Mouse (Mus musculus): ENCODE measurements around the gene Alox15.
"Not testable (repeated sequence)": the region's sequence is repeated elsewhere in the genome, so short reads cannot be mapped to it uniquely, and the experiment has no call there.

Alox15 gene

GRCm38 (mm10) chr11:70351868-70352267 is at the start of gene Alox15:
Gene Alox15 (minus strand): TSS chr11:70352031.
- DNase-seq (ENCODE audit: low read depth, low spot score) = no peak

GRCm38 (mm10) chr11:70389421-70389820 is 37.6 kb upstream of the Alox15 start:
- DNase-seq (ENCODE audit: low read depth, low spot score) = no peak

DNA sequence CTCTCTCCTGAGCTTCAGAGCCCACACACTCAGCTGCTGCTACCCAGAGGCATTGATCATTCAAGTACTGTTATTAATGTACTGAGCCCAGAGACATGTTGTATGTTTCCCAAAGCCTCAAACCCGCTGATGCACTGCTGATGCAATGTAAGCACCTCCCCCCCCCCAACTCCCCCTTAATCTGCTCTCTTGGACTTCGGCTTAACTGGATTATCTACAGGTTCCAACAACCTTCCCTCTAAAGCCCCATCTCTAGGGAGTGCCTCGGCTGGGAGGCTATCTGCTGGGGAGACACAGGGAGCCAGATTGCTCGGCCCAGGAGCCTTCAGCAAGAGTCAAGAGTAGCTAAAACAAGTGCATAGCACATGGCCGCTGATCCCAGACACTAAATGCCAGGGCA is 35.6 kb upstream of the Alox15 start:
- no peak for DNase-seq (ENCODE audit: low read depth, low spot score)

DNA sequence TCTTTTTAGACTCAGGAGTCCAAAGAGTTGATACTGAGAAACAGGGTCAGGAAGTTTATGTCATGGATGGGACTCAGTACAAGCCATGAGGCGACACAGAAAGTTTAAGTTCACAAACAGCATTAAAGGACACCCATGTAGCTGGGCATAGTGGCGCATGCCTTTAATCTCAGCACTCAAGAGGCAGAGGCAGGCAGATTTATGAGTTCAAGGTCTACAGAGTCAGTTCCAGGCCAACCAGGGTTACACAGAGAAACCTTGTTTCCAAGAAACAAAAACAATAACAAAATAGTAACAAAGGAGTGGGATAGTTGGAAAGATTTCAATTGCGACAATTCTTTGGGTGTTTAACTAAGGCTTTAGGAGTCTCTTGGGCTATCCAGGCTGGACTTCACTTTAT is 32.3 kb upstream of the Alox15 start:
- no peak for DNase-seq (ENCODE audit: low read depth, low spot score)

GRCm38 (mm10) chr11:70381330-70381729 is 29.5 kb upstream of the Alox15 start:
- DNase-seq (ENCODE audit: low read depth, low spot score) = no peak

GRCm38 (mm10) chr11:70380478-70381005 is 28.7 kb upstream of the Alox15 start:
- DNase-seq (ENCODE audit: low read depth, low spot score) = no peak

DNA sequence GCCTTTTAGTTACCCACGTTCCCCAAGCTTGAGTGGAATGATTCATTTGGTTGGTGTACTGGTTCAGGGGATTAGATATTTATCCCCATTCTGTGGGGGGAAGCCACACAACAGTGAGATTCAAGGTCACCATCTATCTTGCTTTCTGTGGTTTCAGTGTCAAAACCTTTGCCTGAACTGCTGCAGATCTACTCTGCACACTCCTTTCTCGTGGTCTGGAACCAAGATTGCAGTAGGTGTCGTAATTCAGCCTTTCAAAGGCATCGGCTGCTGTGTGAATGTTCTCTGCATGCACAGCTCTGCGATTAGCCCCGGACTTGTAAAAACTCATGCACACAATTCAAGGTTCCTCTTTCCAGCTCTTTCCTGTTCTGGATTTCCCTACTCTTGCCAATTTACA is 24.2 kb upstream of the Alox15 start:
- DNase-seq (ENCODE audit: low read depth, low spot score) = no peak

DNA sequence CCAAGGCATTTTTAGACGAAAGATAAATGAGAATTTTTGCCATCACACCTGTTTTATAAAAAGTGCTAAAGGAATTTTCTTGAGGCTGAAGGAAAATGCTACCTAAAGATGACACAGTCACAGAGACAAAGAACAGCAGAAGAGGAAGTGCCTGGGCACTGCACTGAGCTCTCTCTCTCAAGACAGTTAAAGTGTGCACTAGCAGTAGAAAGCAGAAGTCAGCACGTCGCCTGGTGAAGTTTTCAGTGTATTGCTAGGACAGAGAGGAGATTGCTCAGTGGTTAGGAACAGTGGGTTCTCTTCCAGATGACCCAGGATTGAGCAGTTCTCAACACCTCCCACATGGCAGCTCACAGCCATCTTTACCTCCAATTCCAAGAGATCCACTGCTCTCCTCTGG is 22.5 kb upstream of the Alox15 start:
- DNase-seq (ENCODE audit: low read depth, low spot score) = no peak

- DNase-seq (ENCODE audit: low read depth, low spot score) = no peak
Observed at GRCm38 (mm10) chr11:70372849-70373557, 21.2 kb upstream of the Alox15 start.

GRCm38 (mm10) chr11:70372396-70372795 is 20.6 kb upstream of the Alox15 start:
- DNase-seq (ENCODE audit: low read depth, low spot score) = no peak

GRCm38 (mm10) chr11:70368626-70369025 is 16.8 kb upstream of the Alox15 start:
- not testable (repeated sequence) for DNase-seq (ENCODE audit: low read depth, low spot score)

GRCm38 (mm10) chr11:70367701-70368100 is 15.9 kb upstream of the Alox15 start:
- not testable (repeated sequence) for DNase-seq (ENCODE audit: low read depth, low spot score)

- no peak for DNase-seq (ENCODE audit: low read depth, low spot score)
Observed at GRCm38 (mm10) chr11:70348630-70349029, 3.2 kb downstream of the Alox15 start.

DNA sequence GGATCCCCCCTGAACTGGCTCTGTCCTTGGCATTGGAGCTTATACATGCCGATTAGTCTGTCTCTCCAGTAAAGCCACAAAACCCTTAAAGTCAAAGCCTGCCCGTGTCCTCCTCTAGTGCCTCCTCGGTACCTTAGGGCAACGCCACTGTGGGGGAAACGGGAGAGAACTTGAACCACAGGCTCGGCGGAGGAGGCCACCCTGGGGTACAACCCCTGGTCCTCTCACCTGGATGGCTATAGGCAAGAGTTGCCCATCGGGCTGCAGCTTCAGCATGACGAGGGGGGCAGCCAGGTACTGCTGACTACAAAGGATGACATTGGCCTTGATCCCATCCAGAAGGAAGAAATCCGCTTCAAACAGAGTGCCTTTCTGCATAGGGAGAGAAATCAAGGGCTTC is 4.0 kb downstream of the Alox15 start:
- no peak for DNase-seq (ENCODE audit: low read depth, low spot score)

DNA sequence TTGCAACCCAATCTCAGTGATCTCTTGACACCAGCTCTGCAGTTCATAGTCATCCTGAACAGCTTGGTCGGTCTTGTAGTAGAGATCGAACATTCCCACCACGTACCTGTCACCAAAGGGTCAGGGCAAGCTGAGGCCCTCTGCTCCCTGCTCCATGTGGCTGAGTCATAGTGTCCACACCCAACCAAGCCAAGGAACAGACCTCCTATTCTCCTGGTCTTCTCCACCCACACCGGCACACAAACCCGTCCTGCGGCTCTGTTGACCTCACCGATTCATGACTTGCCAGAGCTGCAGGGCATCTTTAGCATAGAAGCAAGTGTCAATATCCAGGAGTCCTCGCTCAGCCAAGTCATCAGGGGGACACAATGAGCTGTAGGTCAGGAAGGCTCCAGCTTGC is 6.3 kb downstream of the Alox15 start:
- DNase-seq (ENCODE audit: low read depth, low spot score) = no peak

- no peak for DNase-seq (ENCODE audit: low read depth, low spot score)
Observed at GRCm38 (mm10) chr11:70345061-70345460, 6.8 kb downstream of the Alox15 start.

DNA sequence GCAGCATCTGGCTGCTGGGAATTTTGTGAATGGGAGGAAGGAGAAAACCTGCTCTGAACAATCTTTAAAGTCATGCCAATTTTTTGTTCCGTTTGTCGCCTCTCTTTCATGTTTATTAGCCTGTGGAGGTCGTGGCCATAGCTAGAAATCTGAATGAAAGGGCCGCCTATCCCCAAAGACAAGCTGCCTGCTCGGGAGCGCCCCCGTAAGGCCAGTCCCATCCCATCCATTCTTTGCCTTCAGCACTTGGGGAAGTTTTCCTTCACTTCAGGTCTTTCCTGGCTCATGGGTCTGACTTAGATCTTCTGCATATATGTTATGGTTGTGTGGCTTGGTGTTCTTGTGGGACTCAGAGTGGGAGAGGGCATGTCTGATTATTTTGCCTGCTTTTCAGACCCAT is 12.3 kb downstream of the Alox15 start:
- no peak for DNase-seq (ENCODE audit: low read depth, low spot score)

GRCm38 (mm10) chr11:70334477-70334876 is 17.4 kb downstream of the Alox15 start:
- peak; percentile 86 for DNase-seq (ENCODE audit: low read depth, low spot score)

DNA sequence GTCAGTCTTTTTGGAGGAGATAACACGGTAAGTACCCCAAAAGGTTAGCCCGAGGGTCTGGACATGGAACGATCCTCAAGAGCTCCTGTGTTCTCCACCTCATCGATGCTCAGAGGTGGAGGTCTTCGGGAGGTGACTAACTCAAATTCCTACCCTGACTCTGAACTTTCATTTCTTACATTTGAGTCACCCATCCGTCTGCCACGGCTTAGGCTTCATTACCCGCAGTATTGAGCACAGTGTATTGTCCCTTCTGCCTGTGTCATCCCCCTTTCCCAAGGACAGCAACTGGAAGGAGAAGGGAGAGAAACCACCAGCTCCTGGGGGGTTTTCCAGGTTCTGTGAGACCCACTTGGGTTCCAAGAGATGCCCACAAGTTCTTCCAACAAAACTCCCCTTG is 27.1 kb downstream of the Alox15 start:
- peak; percentile 50 for DNase-seq (ENCODE audit: low read depth, low spot score)

DNA sequence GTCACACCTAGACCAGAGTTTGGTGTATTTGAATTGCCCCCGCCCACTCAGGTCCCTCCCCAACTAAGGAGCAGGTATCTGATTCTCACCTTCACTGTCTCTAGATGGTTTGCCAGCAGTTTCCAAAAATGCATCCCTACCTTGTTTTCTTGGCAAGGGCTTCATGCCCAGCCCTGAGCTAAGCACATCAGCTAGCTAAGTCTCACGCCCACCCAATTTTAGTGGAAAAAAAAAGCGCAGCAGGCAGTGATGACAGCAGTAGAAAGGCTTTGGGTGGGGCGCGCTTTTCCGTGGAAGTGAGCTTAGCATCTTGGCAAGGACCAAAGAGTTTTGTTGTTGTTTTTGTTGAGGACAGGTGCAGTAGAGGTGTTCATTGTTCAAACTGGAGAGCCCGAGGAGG is 29.3 kb downstream of the Alox15 start, which contains the start of gene Alox12e:
TSS of gene Alox12e (minus strand) at position 101 of the 400 bp plus-strand sequence.
- DNase-seq (ENCODE audit: low read depth, low spot score) = no peak

DNA sequence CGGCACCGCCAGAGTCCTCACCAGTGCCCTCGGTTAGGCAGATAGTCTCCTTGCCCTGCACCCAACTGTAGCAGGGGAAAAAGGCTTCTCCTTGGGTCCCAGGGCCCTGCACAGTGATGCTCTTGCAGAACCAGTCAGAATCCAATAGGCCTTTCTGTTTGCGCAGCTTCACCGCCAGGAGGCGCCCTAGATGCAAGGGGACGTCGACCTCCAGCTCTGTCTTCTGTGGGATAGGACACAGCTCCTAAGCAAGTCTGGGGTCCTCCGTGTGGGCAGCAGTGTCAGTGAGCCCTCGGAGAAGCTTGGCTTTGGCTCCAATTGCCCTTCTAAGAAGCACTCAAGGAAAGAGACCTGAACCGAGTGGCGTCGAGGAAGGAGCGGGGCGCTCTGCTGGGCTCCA is 30.2 kb downstream of the Alox15 start:
- DNase-seq (ENCODE audit: low read depth, low spot score) = peak; percentile 30

GRCm38 (mm10) chr11:70319614-70320013 is 32.2 kb downstream of the Alox15 start:
- DNase-seq (ENCODE audit: low read depth, low spot score) = no peak

DNA sequence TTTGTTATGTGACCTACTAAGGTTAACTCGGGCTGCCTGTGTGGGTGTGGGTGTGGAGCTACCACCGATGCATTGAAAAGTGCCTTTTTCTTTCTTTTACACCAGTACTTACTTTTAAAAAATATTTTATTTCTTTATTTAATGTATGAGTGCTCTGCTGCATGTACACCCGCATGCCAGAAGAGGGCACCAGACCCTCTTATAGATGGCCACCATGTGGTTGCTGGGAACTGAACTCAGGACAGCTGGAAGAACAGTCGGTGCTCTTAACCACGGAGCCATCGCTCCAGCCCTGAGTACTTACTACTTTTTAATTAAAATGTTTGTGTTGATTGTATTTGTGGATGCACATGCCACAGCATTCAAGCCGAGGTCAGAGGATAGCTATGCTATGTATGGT is 38.0 kb downstream of the Alox15 start:
- DNase-seq (ENCODE audit: low read depth, low spot score) = peak; percentile 62

- DNase-seq (ENCODE audit: low read depth, low spot score) = peak; percentile 60
Observed at GRCm38 (mm10) chr11:70309341-70309740, 42.5 kb downstream of the Alox15 start.

Data from 3T3-L1 (cell line).